ENCODE assay signal across 8 mouse cellular contexts in genomic region chr11:60209217-60209932, GRCm38 (mm10). TPM values are rescaled to one million over a fixed set of nuclear protein-coding genes. Genes with fewer than 3 reads are reported as not detected.
DNase-seq lines count a peak whose midpoint lies in the region; ATAC-seq and TF ChIP-seq lines count a peak whose summit lies in the region.

No protein-coding gene starts in this region.

- no peaks in the 10 kb centered on the region for H3K27me3 ChIP-seq in hindbrain, postnatal 0 days (ENCODE audit: insufficient read depth, low read length)
- no peaks in the 10 kb centered on the region for H3K27me3 ChIP-seq in stomach, embryonic 15.5 days (replicated peaks)

- peak overlapping the region; percentile 68 for H3K4me2 ChIP-seq in hindbrain, postnatal 0 days (ENCODE audit: low read depth, low read length)
- peak overlapping the region; percentile 87 for H3K4me2 ChIP-seq in stomach, embryonic 15.5 days

- ATAC-seq in hindbrain, postnatal 0 days: peak; percentile 83
- peak; percentile 8; the same call in 1 of the 2 replicates for ATAC-seq in stomach, embryonic 15.5 days (ENCODE audit: insufficient read depth, low FRiP score, low read depth)
- ATAC-seq in erythroid progenitor cell, adult 5-6 weeks (replicated peaks; ENCODE audit: low FRiP score, poor library complexity, severe bottlenecking): no peak

- TF ChIP-seq CTCF in gastrocnemius, adult 2 months (IDR thresholded peaks at IDR 0.05): no peak
- TF ChIP-seq CTCF in hindbrain, postnatal 0 days (IDR thresholded peaks at IDR 0.05; ENCODE audit: low read depth): peak; percentile 22; the same call in 1 of the 2 replicates

- peak overlapping the region; percentile 89 for H3K27ac ChIP-seq in gastrocnemius, adult 2 months
- peak overlapping the region; percentile 89 for H3K27ac ChIP-seq in hindbrain, postnatal 0 days
- H3K27ac ChIP-seq in stomach, embryonic 15.5 days: peak overlapping the region; percentile 80

- intact Hi-C loops in gastrocnemius, adult 2 months (cut with DNase I): no loop called here

- H3K4me1 ChIP-seq in hindbrain, postnatal 0 days (ENCODE audit: insufficient read depth, low read length): peaks cover 44% of the 10 kb centered on the region
- H3K4me1 ChIP-seq in stomach, embryonic 15.5 days: peaks cover 71% of the 10 kb centered on the region

- 19% methylated on average over 7 of the region's 7 CpGs for WGBS in hindbrain, postnatal 0 days
- 28% methylated on average over 7 of the region's 7 CpGs for WGBS in stomach, embryonic 15.5 days

- peak overlapping the region; percentile 69 for H3K4me3 ChIP-seq in gastrocnemius, adult 2 months
- H3K4me3 ChIP-seq in hindbrain, postnatal 0 days (ENCODE audit: low read length): peak overlapping the region; percentile 39
- peak overlapping the region; percentile 50 for H3K4me3 ChIP-seq in stomach, embryonic 15.5 days (replicated peaks)

- DNase-seq in adipocyte (ENCODE audit: low spot score): peak; percentile 91
- peak; percentile 99 for DNase-seq in cerebellum, postnatal 10 days
- peak; percentile 87 for DNase-seq in gastrocnemius, adult 2 months
- peak; percentile 94 for DNase-seq in hindbrain, postnatal 0 days (ENCODE audit: low spot score)
- DNase-seq in left cerebral cortex, adult 9 months (ENCODE audit: low spot score in 2 of 2): peak; percentile 71 to 88
- peak; percentile 77 to 87 for DNase-seq in lung, postnatal 4 days

- H3K9me3 ChIP-seq in hindbrain, postnatal 0 days (ENCODE audit: low read length): no peaks in the 10 kb centered on the region
- H3K9me3 ChIP-seq in stomach, embryonic 15.5 days: no peaks in the 10 kb centered on the region

- H3K9ac ChIP-seq in hindbrain, postnatal 0 days (replicated peaks; ENCODE audit: low read length): peak overlapping the region; percentile 61
- H3K9ac ChIP-seq in stomach, embryonic 15.5 days: peak overlapping the region; percentile 32; the same call in 1 of the 2 replicates

- H3K36me3 ChIP-seq in hindbrain, postnatal 0 days (ENCODE audit: insufficient read depth, low read length): peaks cover 3% of the 10 kb centered on the region
- H3K36me3 ChIP-seq in stomach, embryonic 15.5 days: peaks cover 19% of the 10 kb centered on the region

RNA-seq across cellular contexts. Expression of gene Srebf1, which starts 13.0 kb away (rescaled TPM):
- 10 to 100 TPM; 27.5 to 43.4 TPM for total RNA-seq in gastrocnemius, adult 2 months (2021)
- total RNA-seq in hindbrain, postnatal 0 days (2014; rRNA removed): 163 and 169 TPM in 2 replicates
- polyA plus RNA-seq in hindbrain, postnatal 0 days (2015; fragmentation: Nextera tagmentation; extraction: Ambion mirVana): 50.6 and 59.5 TPM in 2 replicates
- polyA plus RNA-seq in stomach, embryonic 15.5 days (2015; fragmentation: Nextera tagmentation; extraction: Ambion mirVana): 81.5 and 83.5 TPM in 2 replicates
- 6.3 and 10.8 TPM in 2 replicates for total RNA-seq in erythroid progenitor cell, adult 5-6 weeks (2015; ENCODE audit: low replicate concordance)
- total RNA-seq in erythroid progenitor cell, adult 5-6 weeks (2017; ENCODE audit: low replicate concordance): 10.7 and 34.9 TPM in 2 replicates
